Mouse (Mus musculus) spleen, embryonic (tissue): Measurements from ENCODE around the gene Kcnj3.

Experiments
- CTCF ChIA-PET: fragments of 350-600 bp; sonication (Branson Sonifier 250); formaldehyde crosslinking; loops from one replicate; lab custom pipeline; 2022; lab: Charles Lee

Kcnj3 gene

GRCm38 (mm10) chr2:55505712-55506111 lies 69.9 kb downstream of the Kcnj3 start:
- CTCF ChIA-PET: no interaction called here

GRCm38 (mm10) chr2:55517297-55517696 lies 81.5 kb downstream of the Kcnj3 start:
- CTCF ChIA-PET: no interaction called here

DNA sequence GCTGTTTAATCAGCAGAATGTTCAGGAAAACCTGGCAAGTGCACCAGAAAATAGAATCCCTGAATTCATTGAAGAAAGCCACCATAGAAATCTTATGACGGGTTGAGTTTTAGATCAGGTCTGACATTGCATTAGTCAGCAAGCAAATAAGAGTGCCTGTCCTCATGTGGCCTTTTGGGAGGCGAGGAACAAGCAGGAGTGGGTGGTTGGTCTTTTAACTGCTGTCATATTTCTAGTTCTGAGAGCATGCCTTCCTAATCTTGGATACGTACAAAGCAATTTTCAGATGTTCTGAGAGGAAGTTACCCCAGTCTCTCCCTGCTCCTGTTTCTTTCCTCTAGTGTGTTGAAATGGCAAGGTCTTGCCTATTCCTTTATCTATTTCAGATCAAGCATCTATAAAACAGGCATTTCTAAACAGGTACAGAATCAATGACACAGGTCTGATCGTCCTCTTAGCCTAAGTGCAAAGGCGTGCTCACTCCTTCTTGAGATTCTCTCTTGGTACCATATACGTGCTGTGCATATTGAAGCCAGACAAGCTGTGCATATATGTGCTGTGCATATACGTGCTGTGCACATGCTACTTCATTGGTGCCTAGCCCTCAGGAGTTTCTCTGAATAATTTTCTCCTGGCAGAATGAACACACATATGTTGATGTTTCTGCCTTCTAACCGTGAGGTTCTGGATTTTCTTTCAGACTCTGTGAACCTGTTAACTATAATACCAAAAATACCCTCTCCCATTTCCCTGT lies 97.1 kb downstream of the Kcnj3 start:
- CTCF ChIA-PET: no interaction called here

- CTCF ChIA-PET: no interaction called here
These were observed 99.2 kb downstream of the Kcnj3 start for GRCm38 (mm10) chr2:55534946-55535345.

- CTCF ChIA-PET: no interaction called here
These were observed 99.7 kb downstream of the Kcnj3 start for GRCm38 (mm10) chr2:55535482-55535881.

DNA sequence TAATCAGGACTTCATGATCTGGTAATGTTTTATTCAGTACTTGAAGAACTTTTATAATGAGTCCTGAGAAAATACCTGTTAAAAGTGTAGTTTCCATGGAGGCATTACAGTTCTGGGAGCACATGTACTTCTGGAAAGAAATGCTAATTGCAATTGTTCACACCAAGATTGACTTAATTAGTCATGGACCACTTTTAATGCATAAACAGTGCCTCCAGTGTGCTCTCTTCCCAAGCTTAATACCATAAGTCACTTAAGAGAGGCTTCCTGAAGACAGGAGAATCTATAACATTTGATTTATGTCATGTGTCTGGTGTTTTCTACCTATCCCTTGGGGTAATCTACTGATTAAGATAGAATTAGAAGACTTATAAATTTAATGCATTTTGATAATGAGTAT lies 111.8 kb downstream of the Kcnj3 start:
- CTCF ChIA-PET: no interaction called here

- CTCF ChIA-PET: no interaction called here
These were observed 122.7 kb downstream of the Kcnj3 start for GRCm38 (mm10) chr2:55558368-55558985.

DNA sequence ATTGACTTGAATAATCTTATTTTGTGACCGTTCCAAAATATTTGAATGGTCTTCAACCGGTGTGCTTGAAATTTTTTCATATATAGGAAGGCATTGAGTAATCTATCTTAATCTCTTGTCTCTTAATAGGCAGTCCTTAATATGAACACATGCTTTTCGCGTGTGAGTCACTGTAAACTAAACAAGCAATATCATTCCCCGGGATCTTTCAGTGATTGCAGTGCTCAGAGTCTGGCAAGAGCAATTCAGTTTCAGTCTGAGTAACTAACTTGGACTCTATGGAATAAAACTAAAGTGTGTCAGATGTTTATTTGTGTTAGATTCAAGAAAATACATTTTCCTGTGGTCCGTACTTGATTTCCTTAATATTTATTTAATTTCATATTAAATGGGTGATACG lies 133.5 kb downstream of the Kcnj3 start:
- CTCF ChIA-PET: no interaction called here

GRCm38 (mm10) chr2:55571425-55571824 lies 135.7 kb downstream of the Kcnj3 start:
- CTCF ChIA-PET: interaction anchor here (0.7 kb wide), 1 partner anchor 31 kb away, joined by 4 read pairs; no protein-coding TSS in a partner anchor

DNA sequence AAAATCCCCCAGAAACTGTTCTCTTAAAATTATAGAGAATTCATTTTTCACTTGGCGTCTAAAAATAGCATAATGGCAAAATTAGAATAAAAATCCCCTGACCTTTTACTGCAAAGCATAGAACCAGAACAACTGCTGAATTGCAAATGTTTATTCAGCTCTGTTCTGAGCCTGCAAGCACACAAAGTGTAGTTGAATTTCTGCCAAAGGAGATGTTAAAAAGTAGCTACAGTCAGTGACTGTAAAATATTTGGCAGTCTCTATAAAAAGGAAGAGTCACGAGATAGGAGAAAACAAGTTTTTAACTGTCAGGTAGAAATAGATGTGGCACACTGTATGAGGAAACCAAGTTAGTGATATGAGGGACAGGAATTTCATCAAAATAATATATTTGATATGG lies 144.5 kb downstream of the Kcnj3 start:
- CTCF ChIA-PET: no interaction called here

DNA sequence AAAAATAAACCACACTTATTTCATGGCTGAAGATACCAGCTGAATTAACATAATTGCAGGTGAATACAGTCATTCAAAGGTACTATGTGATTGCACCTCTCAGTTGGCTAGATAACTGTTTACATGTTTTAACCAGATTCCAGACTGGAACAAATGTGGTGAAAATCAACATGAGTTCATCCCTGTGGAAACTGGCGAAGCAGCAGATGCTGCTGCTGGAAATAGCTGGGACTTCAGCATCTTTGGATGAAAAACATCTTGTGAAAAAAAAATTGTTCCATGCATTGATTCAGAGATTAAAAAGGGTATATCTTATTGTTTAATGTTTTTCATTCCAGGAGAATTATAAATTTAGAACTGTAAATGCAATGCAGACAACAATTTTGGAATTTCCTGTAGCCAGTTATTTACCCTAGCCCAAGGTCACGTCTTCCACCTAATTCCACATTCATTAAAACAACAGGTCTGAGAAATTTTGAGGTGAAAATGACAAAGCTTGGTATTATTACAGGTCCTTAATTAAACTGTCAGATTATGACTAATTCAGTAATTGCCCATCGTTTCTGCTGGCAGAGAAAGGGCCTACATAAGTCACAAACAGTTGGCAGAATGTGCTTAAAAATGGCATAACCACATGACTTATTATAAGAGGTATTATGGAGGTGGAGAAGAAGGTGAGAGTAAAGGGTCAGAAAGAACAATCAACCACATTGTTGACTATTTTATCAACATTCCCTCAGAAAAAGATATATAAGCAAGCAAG lies 155.6 kb downstream of the Kcnj3 start:
- CTCF ChIA-PET: no interaction called here
